Mouse (Mus musculus) liver, embryonic 15.5 days (tissue): ENCODE data around the gene Pfkl. TPM values are rescaled to one million over a fixed set of nuclear protein-coding genes. Genes with fewer than 3 reads are reported as not detected.
"Not testable (repeated sequence)": the region's sequence is repeated elsewhere in the genome, so short reads cannot be mapped to it uniquely, and the experiment has no call there.

Experiments used
- ATAC-seq: fragments of 200-750 bp; cut with Nextera tagmentation; 2 replicates; pipeline ENCODE4 v1.8.0; 2017; ENCODE audit warnings: moderate number of reproducible peaks, mild to moderate bottlenecking, moderate library complexity; ENCODE audit not compliant: insufficient read depth
- H3K27ac ChIP-seq: fragments of 300-500 bp; sonication (generic); replicated peaks from 2 replicates; pipeline ENCODE4 v1.5.1; 2015; ENCODE audit warnings: mild to moderate bottlenecking, inconsistent platforms
- H3K27me3 ChIP-seq: fragments of 300-500 bp; sonication (generic); 2 replicates; pipeline ENCODE4 v1.6.1; 2015; ENCODE audit warnings: mild to moderate bottlenecking, inconsistent platforms
- H3K36me3 ChIP-seq: fragments of 300-500 bp; sonication (generic); replicated peaks from 2 replicates; pipeline ENCODE4 v1.6.1; 2015; ENCODE audit warnings: moderate library complexity, mild to moderate bottlenecking, inconsistent platforms
- H3K4me1 ChIP-seq: fragments of 300-500 bp; sonication (generic); replicated peaks from 2 replicates; pipeline ENCODE4 v1.6.1; 2015; ENCODE audit warnings: inconsistent platforms
- H3K4me2 ChIP-seq: fragments of 300-500 bp; sonication (generic); 2 replicates; pipeline ENCODE4 v1.6.1; 2015; ENCODE audit warnings: moderate library complexity, mild to moderate bottlenecking, inconsistent platforms
- H3K4me3 ChIP-seq: fragments of 300-500 bp; sonication (generic); replicated peaks from 2 replicates; pipeline ENCODE4 v1.5.1; 2015; ENCODE audit warnings: mild to moderate bottlenecking, inconsistent platforms
- H3K9ac ChIP-seq: fragments of 300-500 bp; sonication (generic); 2 replicates; pipeline ENCODE4 v1.6.1; 2015; ENCODE audit warnings: moderate library complexity, mild to moderate bottlenecking, inconsistent platforms
- H3K9me3 ChIP-seq: fragments of 300-500 bp; sonication (generic); replicated peaks from 2 replicates; pipeline ENCODE4 v1.6.1; 2016; ENCODE audit warnings: inconsistent platforms
- WGBS: fragments of 180-500 bp; shearing (Covaris S2); methylation state at CpG from one replicate; pipeline ENCODE4 v1.1.7; 2015; ENCODE audit warnings: mixed read lengths; ENCODE audit not compliant: insufficient replicate concordance; 5-methylcytosine and 5-hydroxymethylcytosine counted together
- polyA plus RNA-seq: library from polyadenylated mRNA; unstranded; fragments of >200 nt; fragmentation: Nextera tagmentation; extraction: Ambion mirVana; gene quantifications from 2 replicates; pipeline ENCODE4 v1.2.1, GENCODE M21; 2015

Gene Pfkl
- polyA plus RNA-seq, 1 experiment from 2014 or later: 80.6 TPM

GRCm38 (mm10) chr10:78012661-78013495 lies 3.0 kb upstream of the Pfkl start:
- WGBS: 79% methylated on average over 18 of the region's 18 CpGs
- Histone ChIP-seq H3K4me1 (peaks cover 35% of the 10 kb centered on the region), H3K4me2 (no peak overlapping the region), H3K9ac (no peak overlapping the region), H3K36me3 (no peaks in the 10 kb centered on the region), H3K27ac (no peak overlapping the region), H3K27me3 (peaks cover 7% of the 10 kb centered on the region; the same call in 1 of the 2 replicates), H3K4me3 (no peak overlapping the region), H3K9me3 (no peaks in the 10 kb centered on the region)
- ATAC-seq: no peak

GRCm38 (mm10) chr10:78011116-78011515 lies 1.2 kb upstream of the Pfkl start:
- H3K4me3 ChIP-seq, H3K9me3 ChIP-seq, H3K27me3 ChIP-seq, H3K9ac ChIP-seq, H3K27ac ChIP-seq, ATAC-seq, H3K36me3 ChIP-seq: not testable (repeated sequence)
- Histone ChIP-seq H3K4me2 (peak overlapping the region; percentile 96), H3K4me1 (peaks cover 47% of the 10 kb centered on the region)
- 82% methylated on average over 5 of the region's 5 CpGs for WGBS

GRCm38 (mm10) chr10:78010335-78010734 lies 452 bp upstream of the Pfkl start:
- no peaks in the 10 kb centered on the region for H3K9me3 ChIP-seq
- peaks cover 54% of the 10 kb centered on the region for H3K4me1 ChIP-seq
- no peaks in the 10 kb centered on the region for H3K27me3 ChIP-seq
- 7% methylated on average over 10 of the region's 10 CpGs for WGBS
- H3K27ac ChIP-seq: peak overlapping the region; percentile 53; the same call in 1 of the 2 replicates
- peak overlapping the region; percentile 54 for H3K9ac ChIP-seq
- peak overlapping the region; percentile 96 for H3K4me2 ChIP-seq
- ATAC-seq: no peak
- peak overlapping the region; percentile 85 for H3K4me3 ChIP-seq
- 0 out of 2 replicates have a peak, but pooled peaks cover 5% of the 10 kb centered on the region for H3K36me3 ChIP-seq

GRCm38 (mm10) chr10:78009184-78009944 lies 519 bp downstream of the Pfkl start:
- Histone ChIP-seq H3K4me1 (peaks cover 64% of the 10 kb centered on the region), H3K9ac (peak overlapping the region; percentile 91), H3K4me3 (peak overlapping the region; percentile 85), H3K36me3 (0 out of 2 replicates have a peak, but pooled peaks cover 7% of the 10 kb centered on the region), H3K27me3 (no peaks in the 10 kb centered on the region), H3K9me3 (no peaks in the 10 kb centered on the region), H3K27ac (peak overlapping the region; percentile 99), H3K4me2 (peak overlapping the region; percentile 96)
- peak; percentile 92 for ATAC-seq
- under 1% methylated on average over 59 of the region's 59 CpGs for WGBS

GRCm38 (mm10) chr10:78008169-78008568 lies 1.7 kb downstream of the Pfkl start:
- peaks cover 14% of the 10 kb centered on the region for H3K36me3 ChIP-seq
- ATAC-seq: peak; percentile 40
- H3K4me3 ChIP-seq: peak overlapping the region; percentile 85
- H3K4me2 ChIP-seq: peak overlapping the region; percentile 96
- 13% methylated on average over 3 of the region's 3 CpGs for WGBS
- no peaks in the 10 kb centered on the region for H3K27me3 ChIP-seq
- H3K9me3 ChIP-seq: no peaks in the 10 kb centered on the region
- peak overlapping the region; percentile 99 for H3K27ac ChIP-seq
- peaks cover 74% of the 10 kb centered on the region for H3K4me1 ChIP-seq
- peak overlapping the region; percentile 91 for H3K9ac ChIP-seq

GRCm38 (mm10) chr10:78007203-78007602 lies 2.7 kb downstream of the Pfkl start:
- H3K36me3 ChIP-seq: peaks cover 23% of the 10 kb centered on the region
- H3K9me3 ChIP-seq: no peaks in the 10 kb centered on the region
- peaks cover 67% of the 10 kb centered on the region for H3K4me1 ChIP-seq
- peak overlapping the region; percentile 99 for H3K27ac ChIP-seq
- WGBS: 7% methylated on average over 7 of the region's 7 CpGs
- H3K27me3 ChIP-seq: no peaks in the 10 kb centered on the region
- peak overlapping the region; percentile 85 for H3K4me3 ChIP-seq
- peak overlapping the region; percentile 96 for H3K4me2 ChIP-seq
- no peak for ATAC-seq
- peak overlapping the region; percentile 91; the same call in 1 of the 2 replicates for H3K9ac ChIP-seq

- no peaks in the 10 kb centered on the region for H3K9me3 ChIP-seq
- H3K36me3 ChIP-seq: peaks cover 36% of the 10 kb centered on the region
- no peaks in the 10 kb centered on the region for H3K27me3 ChIP-seq
- peak overlapping the region; percentile 85; the same call in 1 of the 2 replicates for H3K4me3 ChIP-seq
- peak overlapping the region; percentile 99 for H3K27ac ChIP-seq
- H3K4me2 ChIP-seq: peak overlapping the region; percentile 96
- H3K4me1 ChIP-seq: peaks cover 66% of the 10 kb centered on the region
- WGBS: 80% methylated on average over 4 of the region's 4 CpGs
- H3K9ac ChIP-seq: peak overlapping the region; percentile 91; the same call in 1 of the 2 replicates
- ATAC-seq: no peak
These were observed 4.0 kb downstream of the Pfkl start for GRCm38 (mm10) chr10:78005791-78006438.

GRCm38 (mm10) chr10:78004479-78005100 lies 5.3 kb downstream of the Pfkl start:
- peak overlapping the region; percentile 99 for H3K27ac ChIP-seq
- H3K36me3 ChIP-seq: peaks cover 50% of the 10 kb centered on the region
- no peaks in the 10 kb centered on the region for H3K9me3 ChIP-seq
- H3K4me1 ChIP-seq: peaks cover 59% of the 10 kb centered on the region
- H3K4me2 ChIP-seq: peak overlapping the region; percentile 96
- H3K27me3 ChIP-seq: no peaks in the 10 kb centered on the region
- peak overlapping the region; percentile 38 for H3K4me3 ChIP-seq
- peak; percentile 58 for ATAC-seq
- 31% methylated on average over 3 of the region's 3 CpGs for WGBS
- peak overlapping the region; percentile 31 for H3K9ac ChIP-seq

GRCm38 (mm10) chr10:78002316-78002715 lies 7.6 kb downstream of the Pfkl start:
- Histone ChIP-seq H3K27me3 (no peaks in the 10 kb centered on the region), H3K36me3 (peaks cover 72% of the 10 kb centered on the region), H3K9me3 (no peaks in the 10 kb centered on the region), H3K4me3 (no peak overlapping the region), H3K27ac (no peak overlapping the region), H3K9ac (no peak overlapping the region), H3K4me1 (peaks cover 41% of the 10 kb centered on the region), H3K4me2 (no peak overlapping the region)
- no peak for ATAC-seq
- 76% methylated on average over 2 of the region's 2 CpGs for WGBS

GRCm38 (mm10) chr10:78001796-78002195 lies 8.1 kb downstream of the Pfkl start:
- no peak overlapping the region for H3K27ac ChIP-seq

More at GRCm38 (mm10) chr10:78001796-78002195, 8.1 kb downstream of the Pfkl start:
- Histone ChIP-seq H3K4me2 (no peak overlapping the region), H3K4me3 (no peak overlapping the region), H3K4me1 (peaks cover 36% of the 10 kb centered on the region), H3K36me3 (peaks cover 77% of the 10 kb centered on the region), H3K9me3 (no peaks in the 10 kb centered on the region), H3K9ac (no peak overlapping the region), H3K27me3 (no peaks in the 10 kb centered on the region)
- 88% methylated on average over 11 of the region's 11 CpGs for WGBS
- no peak for ATAC-seq
